21 mouse cellular contexts compared by ENCODE assay signal in the genomic region with DNA sequence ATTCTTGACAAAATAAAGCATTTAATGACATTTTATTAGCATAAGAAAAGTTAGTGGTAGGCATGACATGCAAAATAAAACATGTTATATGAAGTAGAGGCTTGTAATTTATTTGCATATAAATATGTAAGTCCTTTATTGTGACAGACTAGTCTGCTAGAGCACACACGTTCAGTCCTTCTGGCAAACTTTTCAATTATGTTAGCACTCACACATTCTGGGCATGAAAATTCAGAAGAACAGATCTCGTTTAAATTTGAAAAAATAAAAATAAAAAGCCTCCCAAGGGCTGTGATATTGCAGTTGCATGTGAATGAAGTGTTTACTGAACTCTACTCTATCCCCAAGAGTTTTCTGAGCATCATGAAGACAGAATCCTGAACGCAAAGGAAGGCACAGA.
"Had no signal": no experiment of that assay in that cellular context is flagged by ENCODE, and none has a peak within 500 bp of the region (broad histone marks: within the 10 kb centered on the region; RNA-seq: fewer than 3 reads in every experiment).

No protein-coding gene starts in this region.

- H3K4me1 ChIP-seq: limb, embryonic 10.5 days; limb, embryonic 13.5 days; liver, embryonic 12.5 days; liver, embryonic 15.5 days; lung, embryonic 15.5 days; megakaryocyte, embryonic 14.5 days; midbrain, embryonic 10.5 days; neural tube, embryonic 12.5 days; stomach, embryonic 15.5 days had no signal

- H3K9ac ChIP-seq: limb, embryonic 13.5 days; liver, embryonic 12.5 days; liver, embryonic 15.5 days; lung, embryonic 15.5 days; neural tube, embryonic 12.5 days; stomach, embryonic 15.5 days had no signal

- DNase-seq: kidney, adult 2 months; kidney, postnatal 25 days; liver; lung, adult 18-20 months; lung, postnatal 10 days; lung, postnatal 36 days; retina, postnatal 1 day; right cerebral cortex, postnatal 25 days; spleen, adult 18-20 months; thymus, postnatal 25 days had no signal

- H3K4me2 ChIP-seq: limb, embryonic 13.5 days; liver, embryonic 12.5 days; liver, embryonic 15.5 days; lung, embryonic 15.5 days; neural tube, embryonic 12.5 days; stomach, embryonic 15.5 days had no signal

- H3K4me3 ChIP-seq: limb, embryonic 10.5 days; limb, embryonic 13.5 days; liver, embryonic 12.5 days; liver, embryonic 15.5 days; lung, embryonic 15.5 days; megakaryocyte, embryonic 14.5 days; midbrain, embryonic 10.5 days; neural tube, embryonic 12.5 days; stomach, embryonic 15.5 days had no signal

- H3K27ac ChIP-seq: kidney, postnatal 0 days; limb, embryonic 10.5 days; limb, embryonic 13.5 days; liver, embryonic 12.5 days; liver, embryonic 15.5 days; lung, embryonic 15.5 days; midbrain, embryonic 10.5 days; neural tube, embryonic 12.5 days; stomach, embryonic 15.5 days had no signal

- H3K27me3 ChIP-seq: limb, embryonic 13.5 days; liver, embryonic 12.5 days; liver, embryonic 15.5 days; lung, embryonic 15.5 days; megakaryocyte, embryonic 14.5 days; neural tube, embryonic 12.5 days; stomach, embryonic 15.5 days had no signal

- H3K36me3 ChIP-seq: limb, embryonic 10.5 days; limb, embryonic 13.5 days; liver, embryonic 12.5 days; liver, embryonic 15.5 days; lung, embryonic 15.5 days; midbrain, embryonic 10.5 days; neural tube, embryonic 12.5 days; stomach, embryonic 15.5 days had no signal

- ATAC-seq: liver, embryonic 12.5 days; midbrain, embryonic 16.5 days had no signal

- H3K9me3 ChIP-seq: limb, embryonic 10.5 days; limb, embryonic 13.5 days; liver, embryonic 12.5 days; liver, embryonic 15.5 days; lung, embryonic 15.5 days; megakaryocyte, embryonic 14.5 days; midbrain, embryonic 10.5 days; neural tube, embryonic 12.5 days; stomach, embryonic 15.5 days had no signal
